Mouse (Mus musculus) midbrain, embryonic 11.5 days (tissue): ENCODE measurements around the gene Ppfibp2. TPM values are rescaled to one million over a fixed set of nuclear protein-coding genes. Genes with fewer than 3 reads are reported as not detected.

ENCODE experiments used
- ATAC-seq: fragments of 200-750 bp; cut with Nextera tagmentation; 2 replicates; pipeline ENCODE4 v1.8.0; 2017; ENCODE audit warnings: moderate TSS enrichment, moderate library complexity; ENCODE audit not compliant: low FRiP score
- DNase-seq: peaks from one replicate; pipeline ENCODE4 v3.0.0; 2015; ENCODE audit warnings: low spot score; ENCODE audit errors: missing footprints
- H3K27ac ChIP-seq: fragments of 300-500 bp; sonication (generic); 2 replicates; pipeline ENCODE4 v1.5.1; 2014; ENCODE audit warnings: low read depth, low read length
- H3K27me3 ChIP-seq: fragments of 300-500 bp; sonication (generic); 2 replicates; pipeline ENCODE4 v1.6.1; 2014; ENCODE audit warnings: mild to moderate bottlenecking, low read length, moderate library complexity, mixed read lengths; ENCODE audit not compliant: control insufficient read depth, insufficient read depth
- H3K36me3 ChIP-seq: fragments of 300-500 bp; sonication (generic); 2 replicates; pipeline ENCODE4 v1.6.1; 2014; ENCODE audit warnings: mild to moderate bottlenecking, low read length, moderate library complexity, mixed read lengths; ENCODE audit not compliant: control insufficient read depth, insufficient read depth
- H3K4me1 ChIP-seq: fragments of 300-500 bp; sonication (generic); 2 replicates; pipeline ENCODE4 v1.6.1; 2014; ENCODE audit warnings: low read length; ENCODE audit not compliant: control insufficient read depth, insufficient read depth
- H3K4me2 ChIP-seq: fragments of 300-500 bp; sonication (generic); 2 replicates; pipeline ENCODE4 v1.6.1; 2014; ENCODE audit warnings: mild to moderate bottlenecking, moderate library complexity
- H3K4me3 ChIP-seq: fragments of 300-500 bp; sonication (generic); 2 replicates; pipeline ENCODE4 v1.5.1; 2014; ENCODE audit warnings: low read depth, low read length
- H3K9ac ChIP-seq: fragments of 300-500 bp; sonication (generic); 2 replicates; pipeline ENCODE4 v1.6.1; 2014; ENCODE audit warnings: low read length
- H3K9me3 ChIP-seq: fragments of 300-500 bp; sonication (generic); 2 replicates; pipeline ENCODE4 v1.6.1; 2016; ENCODE audit warnings: low read length; ENCODE audit not compliant: control insufficient read depth
- WGBS: fragments of 180-500 bp; shearing (Covaris S2); extraction: QIAGEN DNeasy Blood & Tissue Kit; methylation state at CpG from one replicate; pipeline ENCODE4 v1.1.7; 2014; 5-methylcytosine and 5-hydroxymethylcytosine counted together
- polyA plus RNA-seq: library from polyadenylated mRNA; unstranded; fragments of >200 nt; fragmentation: Nextera tagmentation; extraction: Ambion mirVana; gene quantifications from 2 replicates; pipeline ENCODE4 v1.2.1, GENCODE M21; 2014

The Ppfibp2 gene
- polyA plus RNA-seq, 1 experiment from 2014 or later, result 2.9 TPM

DNA sequence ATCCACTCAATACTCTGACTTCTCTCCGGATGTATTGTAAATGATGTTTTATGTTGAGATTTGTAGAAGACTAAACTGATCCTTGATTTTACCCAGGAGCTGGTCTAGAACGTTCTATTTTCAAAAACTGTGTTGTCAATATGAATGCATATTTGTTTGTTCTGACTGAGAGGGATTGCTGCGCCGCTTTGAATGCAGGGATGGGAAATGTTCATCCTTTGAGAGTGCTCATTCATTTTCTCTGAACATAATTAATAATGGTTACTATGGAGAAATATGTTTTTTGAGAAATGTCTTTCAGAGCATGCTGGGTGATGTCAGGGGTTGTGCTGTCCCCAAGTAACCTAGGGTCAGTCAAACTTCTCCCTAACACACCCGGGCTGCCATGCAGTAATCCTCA is 102.1 kb downstream of the Ppfibp2 start:
- peak; percentile 76 for DNase-seq
- Histone ChIP-seq H3K27ac (no peak overlapping the region), H3K4me2 (no peak overlapping the region), H3K36me3 (no peaks in the 10 kb centered on the region), H3K27me3 (no peaks in the 10 kb centered on the region), H3K4me1 (no peaks in the 10 kb centered on the region), H3K4me3 (no peak overlapping the region), H3K9ac (no peak overlapping the region), H3K9me3 (no peaks in the 10 kb centered on the region)
- ATAC-seq, result no peak
- WGBS, result 86% methylated on average over 5 of the region's 5 CpGs

DNA sequence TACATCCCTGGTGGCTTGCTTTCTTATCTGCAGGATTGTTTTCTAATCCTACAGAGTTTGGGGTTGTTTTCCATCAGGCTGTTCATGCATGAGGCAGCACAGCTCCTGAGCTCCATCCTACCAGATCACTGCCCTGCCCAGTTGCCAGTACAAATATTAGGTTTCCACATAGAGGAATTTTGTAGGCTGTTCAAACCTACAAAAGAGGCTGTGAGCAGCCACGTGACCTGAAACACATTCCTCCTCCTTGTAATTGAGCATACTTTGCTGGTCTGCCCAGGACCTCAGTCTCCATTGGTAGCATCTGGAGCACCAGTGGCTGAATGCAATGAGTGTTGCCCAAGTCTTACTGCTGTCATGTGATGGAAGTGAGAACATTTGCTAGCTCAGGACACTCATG is 104.9 kb downstream of the Ppfibp2 start:
- H3K27ac ChIP-seq, result no peak overlapping the region
- H3K4me2 ChIP-seq, result no peak overlapping the region
- WGBS, result 48% methylated on average over 1 of the region's 1 CpGs
- H3K36me3 ChIP-seq, result no peaks in the 10 kb centered on the region
- no peak overlapping the region for H3K4me3 ChIP-seq
- no peaks in the 10 kb centered on the region for H3K4me1 ChIP-seq
- H3K9ac ChIP-seq, result no peak overlapping the region
- DNase-seq (no peak), ATAC-seq (no peak)
- H3K27me3 ChIP-seq, result no peaks in the 10 kb centered on the region
- H3K9me3 ChIP-seq, result no peaks in the 10 kb centered on the region

DNA sequence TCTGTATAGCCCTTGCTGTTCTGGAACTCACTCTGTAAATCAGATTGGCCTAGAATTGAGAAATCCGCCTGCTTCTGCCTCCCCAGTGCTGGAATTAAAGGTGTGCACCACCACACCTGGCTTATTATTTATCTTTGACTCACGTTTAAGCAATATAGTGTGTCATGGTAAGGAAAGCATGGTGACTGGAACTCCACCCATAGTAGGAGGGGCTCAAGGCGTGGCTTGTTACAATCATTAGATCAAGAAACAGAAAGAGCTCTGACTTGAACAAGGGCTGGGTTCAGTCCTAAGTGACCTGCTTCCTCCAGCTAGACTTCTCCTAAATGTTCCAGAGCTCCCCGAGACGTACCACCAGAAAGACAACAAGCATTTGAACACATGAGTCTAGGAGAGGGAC is 105.6 kb downstream of the Ppfibp2 start:
- DNase-seq, result peak; percentile 10
- ATAC-seq, result no peak
- 78% methylated on average over 5 of the region's 5 CpGs for WGBS
- Histone ChIP-seq H3K4me2 (no peak overlapping the region), H3K36me3 (no peaks in the 10 kb centered on the region), H3K27ac (no peak overlapping the region), H3K4me3 (no peak overlapping the region), H3K9me3 (no peaks in the 10 kb centered on the region), H3K27me3 (no peaks in the 10 kb centered on the region), H3K4me1 (no peaks in the 10 kb centered on the region), H3K9ac (no peak overlapping the region)

DNA sequence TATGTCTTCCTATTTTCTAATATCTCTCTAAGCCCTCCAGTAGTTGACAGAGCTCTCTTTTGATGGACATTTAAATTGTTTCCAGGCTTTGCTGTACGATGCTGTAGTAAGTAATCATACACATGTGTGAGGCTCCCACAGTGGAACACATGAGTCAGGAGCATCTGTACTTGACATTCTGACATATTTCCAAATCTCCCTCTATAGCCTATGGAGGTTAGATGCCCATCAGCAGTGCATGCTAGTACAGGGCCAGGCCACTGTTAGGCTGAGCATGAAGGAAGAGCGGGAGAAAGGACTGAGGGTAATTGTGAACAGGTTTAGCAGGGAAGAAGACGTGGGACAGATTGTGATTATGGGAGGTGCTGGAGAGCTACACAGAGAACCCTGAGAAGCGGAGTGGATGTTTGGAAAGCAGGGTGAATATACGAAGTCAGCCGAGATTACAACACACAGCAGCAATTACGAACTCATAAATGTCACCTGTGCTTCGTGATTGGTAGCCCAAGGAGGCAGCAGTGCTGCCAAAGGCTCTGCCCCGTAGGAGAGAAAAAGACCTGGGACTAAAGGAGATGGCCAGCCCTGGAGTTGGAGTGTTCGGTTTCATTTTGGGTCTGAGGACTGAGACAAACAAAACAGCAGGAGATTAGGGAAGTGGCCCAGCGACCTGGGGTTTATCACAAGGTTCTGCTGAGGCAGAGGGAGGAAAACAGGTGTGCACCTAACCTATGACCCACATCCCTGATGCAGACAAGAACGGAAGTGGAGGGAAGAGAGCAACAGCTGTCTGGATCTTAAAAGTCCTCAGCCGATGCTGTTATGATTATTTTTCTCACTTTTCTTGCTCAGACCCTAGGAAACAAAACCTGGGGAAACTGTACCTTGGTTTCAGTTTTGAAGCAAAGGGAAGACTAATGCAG is 107.7 kb downstream of the Ppfibp2 start:
- no peak overlapping the region for H3K27ac ChIP-seq
- ATAC-seq, result no peak
- H3K36me3 ChIP-seq, result no peaks in the 10 kb centered on the region
- peak; percentile 59 for DNase-seq
- H3K4me1 ChIP-seq, result no peaks in the 10 kb centered on the region
- no peaks in the 10 kb centered on the region for H3K9me3 ChIP-seq
- WGBS, result 71% methylated on average over 13 of the region's 13 CpGs
- H3K9ac ChIP-seq, result no peak overlapping the region
- H3K4me2 ChIP-seq, result no peak overlapping the region
- H3K4me3 ChIP-seq, result no peak overlapping the region
- no peaks in the 10 kb centered on the region for H3K27me3 ChIP-seq

DNA sequence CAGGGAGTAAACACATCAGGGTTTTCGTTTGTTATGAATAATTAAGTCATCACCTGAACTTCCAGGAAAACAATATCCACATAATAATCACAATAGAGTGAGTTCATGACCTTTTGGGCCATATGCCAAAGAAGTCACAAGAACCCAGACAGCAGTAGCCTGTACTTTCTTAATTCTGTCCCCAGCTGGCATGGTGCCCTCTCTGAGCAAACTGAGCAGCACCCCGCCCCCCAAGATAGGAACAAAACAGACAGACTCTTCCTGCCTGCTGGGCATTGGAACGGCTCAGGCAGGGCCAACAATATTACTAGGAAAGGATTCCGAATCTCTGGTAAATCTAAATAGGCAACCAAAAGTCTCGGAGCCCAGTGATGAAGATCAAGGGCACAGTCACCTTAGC is 110.9 kb downstream of the Ppfibp2 start:
- Histone ChIP-seq H3K4me1 (peaks cover 8% of the 10 kb centered on the region; the same call in 1 of the 2 replicates), H3K27ac (no peak overlapping the region), H3K27me3 (no peaks in the 10 kb centered on the region), H3K9ac (no peak overlapping the region), H3K9me3 (no peaks in the 10 kb centered on the region), H3K4me2 (no peak overlapping the region), H3K36me3 (no peaks in the 10 kb centered on the region), H3K4me3 (no peak overlapping the region)
- DNase-seq, result peak; percentile 37
- 79% methylated on average over 5 of the region's 5 CpGs for WGBS
- ATAC-seq, result no peak

DNA sequence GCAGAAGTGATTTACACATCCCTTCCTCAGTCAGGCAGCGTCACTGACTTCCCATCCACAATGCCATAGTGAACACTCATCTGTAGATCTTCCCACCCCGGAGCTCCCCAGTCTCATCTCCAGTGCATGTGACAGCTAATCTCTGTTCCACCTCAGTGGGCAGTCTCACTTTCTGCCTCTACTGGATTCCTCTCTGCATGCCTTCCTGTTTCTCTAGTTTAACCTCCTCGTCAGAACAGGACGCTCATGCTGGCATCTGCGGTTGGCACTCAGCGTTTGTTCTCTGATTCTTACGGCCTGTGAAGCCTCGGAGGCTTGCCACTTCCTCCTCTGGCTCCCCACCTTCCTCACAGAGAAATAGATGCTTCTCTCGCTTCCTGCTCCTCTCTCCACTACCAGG is 112.6 kb downstream of the Ppfibp2 start:
- no peak overlapping the region for H3K9ac ChIP-seq
- 62% methylated on average over 9 of the region's 9 CpGs for WGBS
- peak; percentile 75 for DNase-seq
- no peak overlapping the region for H3K4me2 ChIP-seq
- H3K9me3 ChIP-seq, result no peaks in the 10 kb centered on the region
- ATAC-seq, result no peak
- peaks cover 8% of the 10 kb centered on the region; the same call in 1 of the 2 replicates for H3K4me1 ChIP-seq
- no peak overlapping the region for H3K4me3 ChIP-seq
- H3K27ac ChIP-seq, result no peak overlapping the region
- H3K27me3 ChIP-seq, result no peaks in the 10 kb centered on the region
- H3K36me3 ChIP-seq, result no peaks in the 10 kb centered on the region

DNA sequence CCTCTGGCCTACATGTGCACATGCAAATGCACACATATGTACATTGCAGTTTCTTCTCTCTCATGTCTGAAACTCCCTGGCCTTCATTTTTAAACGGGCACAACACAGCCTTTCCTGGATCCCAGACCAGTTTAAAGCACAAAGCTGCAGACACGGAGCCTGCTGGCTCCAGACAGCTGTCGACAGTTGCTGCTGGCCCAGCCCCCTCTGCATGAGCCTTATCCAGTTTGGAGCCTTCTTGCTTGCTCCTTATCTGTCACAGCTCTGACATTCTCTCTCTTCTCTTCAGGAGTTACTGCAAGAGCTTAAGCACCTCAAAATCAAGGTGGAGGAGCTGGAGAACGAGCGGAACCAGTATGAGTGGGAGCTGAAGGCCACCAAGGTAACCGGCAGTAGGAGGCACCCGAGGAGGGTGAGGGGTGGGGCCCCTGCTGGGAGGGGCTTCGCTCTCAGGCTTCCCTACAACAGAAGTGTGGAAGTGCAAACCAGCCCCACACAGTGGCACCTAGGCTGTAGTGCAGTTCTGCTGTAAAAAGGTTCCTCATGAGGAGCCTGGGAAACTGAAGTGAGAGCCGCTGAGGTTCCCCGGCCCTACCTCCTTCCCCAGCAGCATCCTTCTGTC is 113.6 kb downstream of the Ppfibp2 start:
- Histone ChIP-seq H3K4me1 (peaks cover 8% of the 10 kb centered on the region; the same call in 1 of the 2 replicates), H3K27ac (no peak overlapping the region; the same call in 1 of the 2 replicates), H3K4me2 (peak overlapping the region; percentile 39), H3K9ac (peak overlapping the region; percentile 25; the same call in 1 of the 2 replicates), H3K4me3 (0 out of 2 replicates have a peak overlapping the region, but pooled peaks have one; percentile 10), H3K9me3 (no peaks in the 10 kb centered on the region), H3K27me3 (no peaks in the 10 kb centered on the region), H3K36me3 (no peaks in the 10 kb centered on the region)
- 2% methylated on average over 10 of the region's 10 CpGs for WGBS
- DNase-seq (peak; percentile 95), ATAC-seq (peak; percentile 92)

DNA sequence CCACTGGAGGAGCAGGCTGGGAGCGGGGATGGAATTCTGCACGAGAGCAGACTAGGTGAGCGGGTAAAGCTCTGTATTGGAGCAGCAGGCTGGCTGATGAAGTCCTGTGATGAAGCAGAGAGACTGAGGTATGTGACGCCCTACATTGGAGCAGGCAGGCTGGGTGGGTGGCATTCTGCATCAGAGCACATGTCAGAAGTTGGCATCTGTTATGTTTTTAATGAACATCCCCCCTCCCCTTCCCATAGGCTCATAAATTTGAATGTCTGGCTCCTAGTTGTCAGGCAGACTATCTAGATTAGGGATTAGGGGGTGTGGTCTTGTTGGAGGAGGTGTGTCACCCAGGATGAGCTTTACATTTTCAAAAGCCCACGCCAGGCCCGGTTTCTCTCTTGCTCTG is 117.7 kb downstream of the Ppfibp2 start:
- DNase-seq, result no peak
- no peak overlapping the region for H3K27ac ChIP-seq
- no peaks in the 10 kb centered on the region for H3K27me3 ChIP-seq
- ATAC-seq, result no peak
- H3K9me3 ChIP-seq, result no peaks in the 10 kb centered on the region
- H3K4me1 ChIP-seq, result peaks cover 8% of the 10 kb centered on the region; the same call in 1 of the 2 replicates
- no peak overlapping the region for H3K4me2 ChIP-seq
- no peak overlapping the region for H3K4me3 ChIP-seq
- H3K36me3 ChIP-seq, result no peaks in the 10 kb centered on the region
- 63% methylated on average over 6 of the region's 6 CpGs for WGBS
- no peak overlapping the region for H3K9ac ChIP-seq

DNA sequence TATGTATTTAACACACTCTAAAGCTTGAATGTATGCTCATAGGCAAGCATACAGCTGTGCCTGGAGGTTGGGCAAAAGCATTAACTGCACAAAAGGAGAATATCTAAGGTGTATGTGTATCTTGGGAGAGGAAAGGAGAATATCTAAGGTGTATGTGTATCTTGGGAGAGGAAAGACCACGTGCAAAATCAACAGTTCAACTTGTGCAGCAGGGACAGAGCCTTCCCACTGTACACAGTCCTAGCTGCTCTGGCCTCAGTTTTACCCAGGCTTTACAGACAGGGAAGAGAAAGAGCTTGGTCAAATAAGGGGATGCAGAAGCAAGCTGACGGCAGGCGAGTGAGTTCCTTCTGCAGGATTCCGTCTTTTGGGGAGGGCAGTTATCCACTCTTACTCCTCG is 119.1 kb downstream of the Ppfibp2 start:
- Histone ChIP-seq H3K4me2 (no peak overlapping the region), H3K4me1 (no peaks in the 10 kb centered on the region), H3K27me3 (no peaks in the 10 kb centered on the region), H3K36me3 (no peaks in the 10 kb centered on the region), H3K9ac (no peak overlapping the region), H3K9me3 (no peaks in the 10 kb centered on the region), H3K4me3 (no peak overlapping the region), H3K27ac (no peak overlapping the region)
- ATAC-seq (no peak), DNase-seq (no peak)
- WGBS, result 85% methylated on average over 5 of the region's 5 CpGs
